Mouse (Mus musculus): ENCODE measurements around the gene Rab44. TPM values are rescaled to one million over a fixed set of nuclear protein-coding genes. Genes with fewer than 3 reads are reported as not detected.

The Rab44 gene
- polyA plus RNA-seq, 1 experiment: 4.9 TPM

DNA sequence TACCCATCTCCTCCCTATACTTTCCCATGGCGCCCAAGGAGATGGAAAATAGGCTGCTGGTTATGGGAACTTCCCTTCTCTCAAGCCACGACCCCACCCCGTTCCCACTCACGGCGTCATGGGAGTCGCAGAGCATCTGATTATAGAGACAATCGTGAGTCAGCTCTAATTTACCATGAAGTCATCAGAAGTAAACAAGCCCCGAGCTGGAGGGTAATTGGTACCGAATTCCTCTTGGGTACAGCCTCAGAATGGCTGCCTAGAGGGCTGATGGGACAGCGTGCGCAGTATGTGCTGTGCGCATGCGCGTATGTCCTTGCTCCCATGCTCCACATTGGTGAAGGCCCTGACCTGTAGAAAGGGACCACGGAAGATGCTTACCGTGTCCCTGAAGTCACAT is 42.5 kb downstream of the Rab44 start:
- 71% methylated on average over 16 of the region's 16 CpGs for WGBS
- TF ChIP-seq POLR2A (IDR thresholded peaks at IDR 0.05; ENCODE audit: low read depth, low read length): no peak
- no peak for TF ChIP-seq CTCF (IDR thresholded peaks at IDR 0.05; ENCODE audit: extremely low read depth, insufficient read depth, insufficient read length, insufficient replicate concordance)
- no peaks in the 10 kb centered on the region for H3K36me3 ChIP-seq (ENCODE audit: control insufficient read depth, insufficient read depth, low read length)
- DNase-seq (ENCODE audit: low read depth in 1 of 2, low spot score in 2 of 2): no peak
- H3K27ac ChIP-seq (ENCODE audit: insufficient read depth, low read length): no peak overlapping the region
- no peak overlapping the region for H3K4me3 ChIP-seq (ENCODE audit: extremely low read depth, insufficient read depth, insufficient read length)
- H3K4me1 ChIP-seq (ENCODE audit: control insufficient read depth, insufficient read depth, insufficient read length): peaks cover 14% of the 10 kb centered on the region; the same call in 1 of the 2 replicates
- no peaks in the 10 kb centered on the region for H3K27me3 ChIP-seq (ENCODE audit: control insufficient read depth, insufficient read depth, low read length)

DNA sequence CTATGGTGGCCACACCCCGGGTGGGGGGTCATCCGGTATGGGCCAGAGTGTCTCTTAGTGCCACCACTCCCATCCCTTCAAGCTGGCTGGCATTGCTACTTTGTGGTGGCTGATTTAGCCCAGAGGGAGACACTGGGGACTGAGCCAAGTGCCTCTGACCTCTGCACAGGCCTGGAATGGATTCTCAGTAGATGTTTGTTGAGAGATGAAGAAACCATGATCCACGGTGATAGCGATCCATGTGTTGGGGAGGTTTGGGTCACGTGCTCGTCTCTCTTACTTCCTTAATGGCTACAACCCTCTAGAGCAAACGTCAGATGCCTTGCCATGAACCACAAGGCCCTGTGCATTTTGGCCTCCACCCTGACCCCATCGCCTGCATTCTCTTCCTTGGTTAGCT is 42.9 kb downstream of the Rab44 start:
- TF ChIP-seq POLR2A (IDR thresholded peaks at IDR 0.05; ENCODE audit: low read depth, low read length): no peak
- no peak for TF ChIP-seq CTCF (IDR thresholded peaks at IDR 0.05; ENCODE audit: extremely low read depth, insufficient read depth, insufficient read length, insufficient replicate concordance)
- Histone ChIP-seq H3K36me3 (ENCODE audit: control insufficient read depth, insufficient read depth, low read length) (no peaks in the 10 kb centered on the region), H3K27me3 (ENCODE audit: control insufficient read depth, insufficient read depth, low read length) (no peaks in the 10 kb centered on the region), H3K4me1 (ENCODE audit: control insufficient read depth, insufficient read depth, insufficient read length) (peaks cover 16% of the 10 kb centered on the region; the same call in 1 of the 2 replicates), H3K27ac (ENCODE audit: insufficient read depth, low read length) (no peak overlapping the region), H3K4me3 (ENCODE audit: extremely low read depth, insufficient read depth, insufficient read length) (no peak overlapping the region)
- 69% methylated on average over 8 of the region's 8 CpGs for WGBS
- DNase-seq (ENCODE audit: low read depth in 1 of 2, low spot score in 2 of 2): no peak

DNA sequence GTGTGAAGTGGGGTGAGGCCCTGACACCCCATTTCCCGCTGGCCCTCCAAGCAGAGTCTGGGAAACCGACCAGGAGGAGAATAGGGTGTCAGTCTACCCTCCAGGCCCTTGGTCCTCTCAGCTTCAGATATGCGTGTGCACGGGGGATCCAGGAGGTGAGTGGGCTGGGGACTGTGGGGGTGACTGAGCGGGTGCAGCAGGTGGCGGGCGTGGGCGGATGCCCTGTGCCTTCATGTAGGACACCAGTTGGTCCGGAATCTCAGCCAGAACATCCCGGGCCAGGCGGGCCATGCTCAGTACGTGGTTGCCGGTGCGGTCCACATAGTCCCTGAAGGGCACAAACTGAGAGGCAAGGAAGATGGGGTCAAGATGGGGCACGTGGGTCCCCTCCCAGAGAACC is 45.0 kb downstream of the Rab44 start:
- no peaks in the 10 kb centered on the region for H3K36me3 ChIP-seq (ENCODE audit: control insufficient read depth, insufficient read depth, low read length)
- H3K27ac ChIP-seq (ENCODE audit: insufficient read depth, low read length): no peak overlapping the region
- H3K27me3 ChIP-seq (ENCODE audit: control insufficient read depth, insufficient read depth, low read length): no peaks in the 10 kb centered on the region
- no peak overlapping the region for H3K4me3 ChIP-seq (ENCODE audit: extremely low read depth, insufficient read depth, insufficient read length)
- no peak for TF ChIP-seq CTCF (IDR thresholded peaks at IDR 0.05; ENCODE audit: extremely low read depth, insufficient read depth, insufficient read length, insufficient replicate concordance)
- TF ChIP-seq POLR2A (IDR thresholded peaks at IDR 0.05; ENCODE audit: low read depth, low read length): no peak
- peaks cover 31% of the 10 kb centered on the region; the same call in 1 of the 2 replicates for H3K4me1 ChIP-seq (ENCODE audit: control insufficient read depth, insufficient read depth, insufficient read length)
- DNase-seq (ENCODE audit: low read depth in 1 of 2, low spot score in 2 of 2): no peak
- WGBS: 89% methylated on average over 15 of the region's 15 CpGs

DNA sequence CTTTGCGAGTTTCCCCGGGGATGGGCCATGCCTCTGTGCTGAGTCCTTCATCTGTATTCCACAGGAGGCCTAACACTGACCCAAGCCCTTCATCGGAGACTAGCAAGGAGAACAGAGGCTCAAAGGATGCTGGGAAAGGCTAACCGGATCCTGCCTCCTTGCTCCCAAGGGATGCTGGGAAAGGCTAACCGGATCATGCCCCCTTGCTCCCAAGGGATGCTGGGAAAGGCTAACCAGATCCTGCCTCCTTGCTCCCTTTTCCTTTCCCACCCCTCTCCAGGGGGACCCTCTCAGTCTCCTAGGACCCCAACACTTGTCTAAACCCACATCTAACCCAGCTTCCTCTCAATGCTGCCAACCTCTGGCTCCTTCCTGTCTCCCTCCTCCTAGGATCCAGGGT is 45.4 kb downstream of the Rab44 start:
- Histone ChIP-seq H3K4me1 (ENCODE audit: control insufficient read depth, insufficient read depth, insufficient read length) (peaks cover 35% of the 10 kb centered on the region; the same call in 1 of the 2 replicates), H3K27me3 (ENCODE audit: control insufficient read depth, insufficient read depth, low read length) (no peaks in the 10 kb centered on the region), H3K36me3 (ENCODE audit: control insufficient read depth, insufficient read depth, low read length) (no peaks in the 10 kb centered on the region), H3K4me3 (ENCODE audit: extremely low read depth, insufficient read depth, insufficient read length) (no peak overlapping the region), H3K27ac (ENCODE audit: insufficient read depth, low read length) (no peak overlapping the region)
- no peak for TF ChIP-seq POLR2A (IDR thresholded peaks at IDR 0.05; ENCODE audit: low read depth, low read length)
- no peak for TF ChIP-seq CTCF (IDR thresholded peaks at IDR 0.05; ENCODE audit: extremely low read depth, insufficient read depth, insufficient read length, insufficient replicate concordance)
- WGBS: 93% methylated on average over 5 of the region's 5 CpGs
- no peak for DNase-seq (ENCODE audit: low read depth in 1 of 2, low spot score in 2 of 2)

DNA sequence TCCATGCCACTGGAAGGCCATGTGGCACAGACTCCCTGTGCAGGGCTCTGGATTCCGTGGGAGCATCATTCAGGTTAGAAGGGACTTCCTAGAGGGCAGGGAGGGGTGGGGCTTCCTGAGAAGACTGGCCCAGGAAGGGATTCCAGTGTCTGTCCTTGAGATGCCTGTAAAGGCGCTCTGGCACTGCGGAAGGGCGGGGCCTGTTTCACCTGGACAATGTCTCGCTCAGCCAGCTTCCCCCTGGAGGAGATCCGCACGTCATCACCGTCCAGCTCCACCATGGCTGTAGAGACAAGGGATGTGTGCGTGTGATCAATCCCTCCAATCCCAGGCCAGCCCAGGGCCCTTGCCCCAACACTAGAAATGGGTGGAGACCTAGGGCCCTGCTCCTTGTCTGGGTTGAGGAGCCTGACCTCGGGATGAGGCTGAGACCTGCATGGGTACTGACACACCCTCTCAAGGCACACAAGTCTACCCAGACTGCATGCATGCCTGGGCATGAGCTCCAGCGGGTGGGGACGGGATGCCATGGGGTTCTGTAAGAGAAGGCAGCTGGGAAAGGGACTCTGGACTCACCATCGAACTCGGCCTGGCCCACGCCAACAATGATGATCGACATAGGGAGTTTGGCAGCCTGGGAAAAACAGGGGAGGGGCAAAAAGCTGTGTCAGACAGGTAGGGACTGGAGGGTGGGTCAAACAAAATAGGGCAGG is 46.0 kb downstream of the Rab44 start:
- no peak overlapping the region for H3K4me3 ChIP-seq (ENCODE audit: extremely low read depth, insufficient read depth, insufficient read length)
- H3K27ac ChIP-seq (ENCODE audit: insufficient read depth, low read length): no peak overlapping the region
- no peaks in the 10 kb centered on the region for H3K27me3 ChIP-seq (ENCODE audit: control insufficient read depth, insufficient read depth, low read length)
- WGBS: 88% methylated on average over 16 of the region's 16 CpGs
- DNase-seq (ENCODE audit: low read depth in 1 of 2, low spot score in 2 of 2): no peak
- H3K36me3 ChIP-seq (ENCODE audit: control insufficient read depth, insufficient read depth, low read length): no peaks in the 10 kb centered on the region
- TF ChIP-seq POLR2A (IDR thresholded peaks at IDR 0.05; ENCODE audit: low read depth, low read length) (no peak), CTCF (IDR thresholded peaks at IDR 0.05; ENCODE audit: extremely low read depth, insufficient read depth, insufficient read length, insufficient replicate concordance) (no peak)
- H3K4me1 ChIP-seq (ENCODE audit: control insufficient read depth, insufficient read depth, insufficient read length): peaks cover 41% of the 10 kb centered on the region

DNA sequence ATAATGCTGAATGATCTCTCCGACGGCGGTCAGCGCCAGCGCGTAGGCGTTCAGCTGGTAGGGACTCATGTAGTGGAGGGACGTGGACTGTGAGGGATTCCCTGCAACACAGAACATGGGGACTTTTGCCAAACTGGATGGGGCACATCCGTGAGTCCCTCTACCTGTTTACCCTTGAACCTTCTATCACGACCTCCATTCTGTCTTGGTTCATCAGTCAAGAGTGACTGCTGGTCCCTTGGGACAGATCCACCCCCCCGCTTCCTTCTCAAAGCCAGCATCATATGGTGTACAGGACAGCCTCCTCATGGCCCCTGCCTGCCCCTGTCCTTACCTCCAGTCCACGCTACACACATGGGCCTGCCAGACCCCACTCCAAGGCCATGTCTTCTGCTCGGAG is 48.4 kb downstream of the Rab44 start:
- no peak for DNase-seq (ENCODE audit: low read depth in 1 of 2, low spot score in 2 of 2)
- no peak overlapping the region; the same call in 1 of the 2 replicates for H3K27ac ChIP-seq (ENCODE audit: insufficient read depth, low read length)
- no peak for TF ChIP-seq POLR2A (IDR thresholded peaks at IDR 0.05; ENCODE audit: low read depth, low read length)
- TF ChIP-seq CTCF (IDR thresholded peaks at IDR 0.05; ENCODE audit: extremely low read depth, insufficient read depth, insufficient read length, insufficient replicate concordance): no peak
- no peaks in the 10 kb centered on the region for H3K27me3 ChIP-seq (ENCODE audit: control insufficient read depth, insufficient read depth, low read length)
- no peaks in the 10 kb centered on the region for H3K36me3 ChIP-seq (ENCODE audit: control insufficient read depth, insufficient read depth, low read length)
- H3K4me3 ChIP-seq (ENCODE audit: extremely low read depth, insufficient read depth, insufficient read length): no peak overlapping the region
- 59% methylated on average over 13 of the region's 13 CpGs for WGBS
- H3K4me1 ChIP-seq (ENCODE audit: control insufficient read depth, insufficient read depth, insufficient read length): peaks cover 54% of the 10 kb centered on the region

DNA sequence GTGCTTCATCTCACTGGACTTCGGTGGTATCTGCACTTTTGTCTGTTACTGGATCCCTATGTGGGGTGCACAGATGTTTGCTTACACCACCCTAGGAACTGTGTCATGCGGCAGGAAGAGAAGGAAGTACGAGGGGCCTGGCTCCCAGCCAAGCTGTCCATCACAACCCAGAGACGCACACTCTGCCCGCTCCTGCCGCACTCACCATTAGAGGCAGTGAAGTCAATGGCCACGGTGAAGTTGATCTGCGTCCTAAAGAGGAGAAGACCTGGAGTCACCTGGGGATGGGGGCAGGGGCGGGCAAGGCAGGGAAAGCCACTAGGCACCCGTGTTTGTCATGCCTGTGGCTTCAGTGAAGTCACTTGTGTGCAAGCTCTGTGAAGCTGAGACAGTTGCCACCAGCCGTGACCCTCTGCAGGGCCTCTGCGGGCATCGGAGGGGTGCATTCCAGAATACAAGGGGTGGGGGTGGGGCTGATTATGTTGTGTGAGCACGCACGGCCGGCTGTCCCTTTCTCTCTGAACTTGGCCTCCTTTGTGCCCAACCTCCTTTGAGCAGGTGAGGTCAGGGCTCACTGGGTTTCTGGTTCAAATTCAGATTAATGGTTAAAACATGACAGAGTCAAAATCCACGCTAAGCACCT is 50.6 kb downstream of the Rab44 start:
- H3K4me3 ChIP-seq (ENCODE audit: extremely low read depth, insufficient read depth, insufficient read length): no peak overlapping the region
- 5% methylated on average over 17 of the region's 17 CpGs for WGBS
- H3K36me3 ChIP-seq (ENCODE audit: control insufficient read depth, insufficient read depth, low read length): no peaks in the 10 kb centered on the region
- TF ChIP-seq CTCF (IDR thresholded peaks at IDR 0.05; ENCODE audit: extremely low read depth, insufficient read depth, insufficient read length, insufficient replicate concordance) (no peak), POLR2A (IDR thresholded peaks at IDR 0.05; ENCODE audit: low read depth, low read length) (no peak)
- peaks cover 70% of the 10 kb centered on the region for H3K4me1 ChIP-seq (ENCODE audit: control insufficient read depth, insufficient read depth, insufficient read length)
- H3K27ac ChIP-seq (ENCODE audit: insufficient read depth, low read length): peak overlapping the region; percentile 64
- DNase-seq (ENCODE audit: low read depth in 1 of 2, low spot score in 2 of 2): no peak
- no peaks in the 10 kb centered on the region for H3K27me3 ChIP-seq (ENCODE audit: control insufficient read depth, insufficient read depth, low read length)

Data from spleen, adult 2 months (tissue).